Mouse (Mus musculus): ENCODE results near the gene Arid1b.

DNA sequence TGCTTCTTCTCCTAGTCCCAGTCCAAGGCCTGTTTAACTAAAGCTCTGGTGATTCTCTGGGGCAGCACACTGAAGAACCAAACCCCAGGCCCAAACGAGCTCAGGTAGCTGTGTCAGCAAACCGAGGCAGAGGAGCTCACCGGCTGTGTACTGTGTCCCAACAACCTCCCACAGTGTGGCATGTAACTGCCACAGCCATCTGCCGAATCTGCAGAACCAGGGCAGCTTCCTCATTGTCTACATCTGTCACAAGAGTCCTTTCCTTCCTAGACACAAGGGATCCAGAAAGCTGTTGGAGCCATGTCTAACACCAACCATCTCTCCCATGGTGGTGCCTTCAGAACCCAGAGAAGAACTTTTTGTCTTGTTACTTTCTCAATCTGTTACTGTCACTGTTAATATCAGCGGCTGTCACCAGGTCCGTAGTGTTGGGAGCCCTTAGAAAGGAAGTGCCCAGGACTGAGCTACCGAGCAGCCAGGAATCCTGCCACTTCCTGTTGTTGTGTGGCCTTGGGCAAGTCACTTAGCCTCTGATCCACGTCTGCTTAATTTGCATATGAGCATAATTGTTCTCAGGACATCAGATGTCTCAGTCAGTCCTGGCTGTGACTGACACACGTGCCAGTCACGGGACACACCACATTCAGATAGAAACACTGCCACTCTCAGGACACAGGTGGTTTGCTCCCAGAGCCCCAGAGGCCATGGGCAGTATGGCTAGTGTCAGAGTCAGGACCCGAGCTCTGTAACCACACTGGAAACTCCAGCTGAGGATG is 309.0 kb downstream of the Arid1b start:
- TF ChIP-seq CTCF (IDR thresholded peaks at IDR 0.05; ENCODE audit: low read depth, low read length) = peak; percentile 30; the same call in 1 of the 2 replicates
- no peak for TF ChIP-seq POLR2A (IDR thresholded peaks at IDR 0.05; ENCODE audit: extremely low read depth, insufficient read depth, low read length)
